Comparison of ENCODE assay signal across 9 mouse cellular contexts in the genomic region with DNA sequence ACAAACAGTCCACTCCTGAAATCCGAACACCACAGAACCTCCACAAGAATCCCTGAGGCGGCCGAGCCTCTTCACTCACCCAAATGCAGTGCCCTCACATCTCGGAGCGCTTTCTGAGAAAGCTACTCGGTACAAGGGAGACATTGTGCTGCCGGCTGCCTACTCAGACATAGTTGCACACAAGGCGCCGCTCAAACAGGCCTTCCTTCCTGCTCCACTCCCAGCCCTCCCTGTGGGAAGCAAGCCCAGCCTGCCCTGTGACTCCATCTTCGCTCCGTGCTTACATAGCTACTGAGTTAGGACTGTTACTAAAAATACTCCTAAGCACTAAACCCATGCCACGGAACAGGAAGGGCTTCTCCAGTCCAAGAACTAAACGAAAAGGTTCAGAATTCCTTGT. TPM values are rescaled to one million over a fixed set of nuclear protein-coding genes. Genes with fewer than 3 reads are reported as not detected.
DNase-seq lines count a peak whose midpoint lies in the region; ATAC-seq and TF ChIP-seq lines count a peak whose summit lies in the region.
"Had no signal": no experiment of that assay in that cellular context is flagged by ENCODE, and none has a peak within 500 bp of the region (broad histone marks: within the 10 kb centered on the region; RNA-seq: fewer than 3 reads in every experiment).

No protein-coding gene starts in this region.

- intact Hi-C loops in heart, postnatal 36 days (cut with DNase I), result no loop called here

- H3K9ac ChIP-seq in lung, embryonic 15.5 days, result peak overlapping the region; percentile 48
- H3K9ac ChIP-seq: neural tube, embryonic 12.5 days had no signal

- ATAC-seq in lung, embryonic 15.5 days (ENCODE audit: borderline replicate concordance, extremely low read depth, low FRiP score, low TSS enrichment), result peak; percentile 96

- peaks cover 12% of the 10 kb centered on the region for H3K36me3 ChIP-seq in E14TG2a.4 (ENCODE audit: insufficient read depth, low read length)
- no peaks in the 10 kb centered on the region for H3K36me3 ChIP-seq in lung, embryonic 15.5 days

- WGBS in lung, embryonic 15.5 days, result 23% methylated on average over 13 of the region's 13 CpGs

- peaks cover 18% of the 10 kb centered on the region for H3K4me1 ChIP-seq in E14TG2a.4 (replicated peaks; ENCODE audit: low read depth, low read length)
- peaks cover 6% of the 10 kb centered on the region; the same call in 1 of the 2 replicates for H3K4me1 ChIP-seq in lung, embryonic 15.5 days
- H3K4me1 ChIP-seq: neural tube, embryonic 12.5 days had no signal

- H3K4me2 ChIP-seq in lung, embryonic 15.5 days, result peak overlapping the region; percentile 49
- H3K4me2 ChIP-seq: neural tube, embryonic 12.5 days had no signal

- H3K4me3 ChIP-seq in E14TG2a.4 (replicated peaks; ENCODE audit: low read length), result peak overlapping the region; percentile 56
- peak overlapping the region; percentile 61 for H3K4me3 ChIP-seq in layer of hippocampus, adult 2 months
- peak overlapping the region; percentile 34 for H3K4me3 ChIP-seq in lung, embryonic 15.5 days
- H3K4me3 ChIP-seq: neural tube, embryonic 12.5 days had no signal

- H3K27me3 ChIP-seq in E14TG2a.4 (ENCODE audit: insufficient read depth, low read length), result no peaks in the 10 kb centered on the region
- no peaks in the 10 kb centered on the region for H3K27me3 ChIP-seq in lung, embryonic 15.5 days
- H3K27me3 ChIP-seq: neural tube, embryonic 12.5 days had no signal

- peak overlapping the region; percentile 92 for H3K27ac ChIP-seq in layer of hippocampus, adult 2 months
- H3K27ac ChIP-seq in lung, embryonic 15.5 days, result peak overlapping the region; percentile 96
- H3K27ac ChIP-seq: neural tube, embryonic 12.5 days had no signal

- peak; percentile 46 for DNase-seq in cerebellum, adult 8-10 months
- peak; percentile 19 for DNase-seq in forelimb bud, embryonic 11.5 days (ENCODE audit: low read depth, low spot score)
- peak; percentile 81 to 84 for DNase-seq in heart, postnatal 36 days
- peak; percentile 67 to 76 for DNase-seq in layer of hippocampus, adult 2 months (ENCODE audit: low spot score in 2 of 2)
- DNase-seq in right cerebral cortex, postnatal 14 days, result peak; percentile 63
- DNase-seq in spleen, postnatal 14 days (ENCODE audit: low spot score in 2 of 2), result no peak

- TF ChIP-seq CTCF in E14TG2a.4 (conservative IDR thresholded peaks at IDR 0.05; ENCODE audit: low read length), result no peak
- no peak for TF ChIP-seq CTCF in layer of hippocampus, adult 2 months (conservative IDR thresholded peaks at IDR 0.05)

- H3K9me3 ChIP-seq in E14TG2a.4 (ENCODE audit: low read length), result no peaks in the 10 kb centered on the region
- no peaks in the 10 kb centered on the region for H3K9me3 ChIP-seq in lung, embryonic 15.5 days
- H3K9me3 ChIP-seq: neural tube, embryonic 12.5 days had no signal

RNA-seq across cellular contexts. Expression of gene Ccser2, which starts 49.4 kb away (rescaled TPM):
- total RNA-seq in heart, postnatal 36 days (2021), result 100 to 1,000 TPM; 120 to 125 TPM
- 10 to 100 TPM; 78.3 to 88.0 TPM for total RNA-seq in layer of hippocampus, adult 2 months (2021)
- 36.6 and 38.6 TPM in 2 replicates for polyA plus RNA-seq in lung, embryonic 15.5 days (2015; fragmentation: Nextera tagmentation; extraction: Ambion mirVana)

Comparison
In these comparisons a context has a peak if more than half of its experiments do, and no peak if none do; other contexts are left out.
1. DNase-seq: peak in cerebellum, adult 8-10 months (single experiment), forelimb bud, embryonic 11.5 days (single experiment), heart, postnatal 36 days (2 of 2), layer of hippocampus, adult 2 months (2 of 2) and right cerebral cortex, postnatal 14 days (single experiment); none in spleen, postnatal 14 days (0 of 2).
2. Peak in every context shown above with its lines, with median percentiles within 50 percentile points of each other: H3K4me3 ChIP-seq.